Mouse (Mus musculus) WW6 (cell line): ENCODE results near the gene Trpm6.

Experiments used
- DNase-seq: peaks from one replicate; pipeline ENCODE4 v3.0.0-alpha.2; 2013; ENCODE audit warnings: low read depth, low spot score

The Trpm6 gene

DNA sequence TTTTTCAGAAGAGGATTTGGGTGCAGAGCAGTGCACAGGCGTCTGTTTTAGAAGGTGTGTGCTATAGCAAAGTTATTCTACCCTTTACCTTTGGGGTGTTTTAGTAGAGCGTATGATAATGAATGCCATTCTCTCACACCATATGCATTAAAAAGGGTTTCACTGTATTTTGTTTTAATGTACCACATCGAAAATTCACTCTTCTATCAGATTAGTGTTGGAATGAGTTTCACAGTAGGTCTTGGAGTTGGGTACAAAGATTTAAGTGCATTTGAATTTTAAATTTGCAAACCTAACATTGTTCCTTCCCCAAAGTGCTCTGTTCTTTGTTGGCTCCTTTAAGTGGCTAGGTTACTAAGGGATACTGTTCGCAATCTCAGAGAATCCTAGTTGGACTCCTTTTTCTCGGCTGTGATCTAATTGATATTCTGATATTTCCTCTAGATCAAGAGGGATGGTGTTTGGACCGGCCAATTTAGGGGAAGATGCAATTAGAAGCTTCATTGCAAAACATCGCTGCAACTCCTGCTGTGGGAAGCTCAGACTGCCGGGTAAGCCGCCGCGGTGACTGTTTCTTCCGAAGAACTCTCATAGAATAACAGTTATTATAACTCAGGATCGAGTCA is 138.8 kb downstream of the Trpm6 start:
- DNase-seq, result no peak

DNA sequence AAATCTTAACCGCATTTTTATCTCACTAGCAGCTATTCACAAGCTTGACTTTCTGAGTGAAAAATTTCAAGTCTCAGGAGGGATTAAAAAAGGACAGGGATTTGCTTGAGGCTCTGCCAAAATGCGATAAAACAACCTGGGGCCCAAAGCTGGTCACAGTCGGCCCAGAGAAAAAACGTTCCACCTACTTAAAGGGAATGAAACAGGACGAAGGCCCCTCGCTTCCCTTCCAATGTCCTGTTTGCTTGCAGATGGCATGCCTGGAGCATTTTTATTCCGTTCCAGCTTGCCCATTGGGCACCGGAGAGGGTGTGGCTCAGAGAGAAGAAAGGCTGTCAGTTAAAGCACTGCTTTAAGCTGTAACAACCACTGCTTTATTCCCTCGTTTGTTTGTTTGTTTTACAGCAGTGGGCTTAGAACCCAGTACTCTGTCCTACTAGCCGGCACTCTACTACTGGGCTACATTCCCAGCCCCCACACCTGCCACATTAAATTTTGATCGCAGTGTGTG is 139.4 kb downstream of the Trpm6 start:
- no peak for DNase-seq

DNA sequence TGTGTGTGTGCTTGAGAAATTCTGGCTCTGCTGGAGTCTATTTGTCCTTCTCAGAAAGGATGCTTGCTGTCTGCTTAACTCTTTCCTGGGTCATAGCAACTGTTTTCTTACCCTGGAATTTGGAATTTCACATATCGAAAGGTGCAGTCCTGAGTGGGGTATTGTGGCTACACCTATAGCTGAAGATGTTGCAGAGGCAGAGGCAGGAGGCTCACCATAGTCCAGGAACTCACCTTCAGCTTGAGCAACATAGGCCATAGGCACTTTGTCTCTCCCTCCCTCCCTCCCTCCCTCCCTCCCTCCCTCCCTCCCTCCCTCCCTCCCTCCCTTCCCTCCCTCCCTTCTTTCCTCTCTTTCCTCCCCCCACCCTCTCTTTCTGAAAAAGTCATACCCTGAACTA is 139.8 kb downstream of the Trpm6 start:
- DNase-seq, result no peak

DNA sequence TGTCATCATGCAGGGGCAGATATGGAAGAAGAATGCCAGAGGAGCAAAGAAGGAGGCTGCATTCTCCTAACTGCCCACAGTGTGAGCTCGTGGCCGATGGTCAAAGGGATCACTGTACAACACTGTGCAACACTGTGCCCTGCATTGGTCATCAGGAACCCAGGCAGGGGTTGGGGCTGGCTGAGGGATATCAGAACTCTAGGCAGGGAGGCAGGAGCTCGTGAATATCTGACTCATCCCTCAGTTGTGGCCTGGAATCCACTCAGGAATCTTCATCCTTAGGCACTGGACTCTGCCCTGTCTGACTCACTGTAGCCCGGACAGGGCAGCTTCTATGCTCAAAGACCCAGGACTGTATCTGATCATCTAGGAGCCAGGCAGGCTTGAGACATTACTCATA is 140.4 kb downstream of the Trpm6 start:
- no peak for DNase-seq

DNA sequence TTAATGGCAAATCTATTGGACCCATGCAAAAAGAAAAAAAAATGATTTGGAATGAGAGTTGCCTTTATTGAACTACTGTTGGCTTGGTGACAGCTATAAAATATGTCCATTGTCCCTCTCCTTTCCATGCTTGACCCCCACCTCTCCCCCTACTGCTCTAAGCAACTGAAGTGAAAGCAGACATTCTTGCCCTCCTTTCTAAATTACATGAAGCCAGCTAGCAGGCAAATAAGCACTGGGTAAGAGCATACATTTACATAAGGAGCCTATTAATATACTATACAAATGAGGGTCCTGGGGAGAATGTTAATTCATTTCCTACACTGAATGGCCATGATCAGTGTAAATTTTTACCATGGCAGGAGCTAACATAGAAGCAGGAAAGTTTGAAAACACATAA is 148.5 kb downstream of the Trpm6 start:
- DNase-seq, result no peak

DNA sequence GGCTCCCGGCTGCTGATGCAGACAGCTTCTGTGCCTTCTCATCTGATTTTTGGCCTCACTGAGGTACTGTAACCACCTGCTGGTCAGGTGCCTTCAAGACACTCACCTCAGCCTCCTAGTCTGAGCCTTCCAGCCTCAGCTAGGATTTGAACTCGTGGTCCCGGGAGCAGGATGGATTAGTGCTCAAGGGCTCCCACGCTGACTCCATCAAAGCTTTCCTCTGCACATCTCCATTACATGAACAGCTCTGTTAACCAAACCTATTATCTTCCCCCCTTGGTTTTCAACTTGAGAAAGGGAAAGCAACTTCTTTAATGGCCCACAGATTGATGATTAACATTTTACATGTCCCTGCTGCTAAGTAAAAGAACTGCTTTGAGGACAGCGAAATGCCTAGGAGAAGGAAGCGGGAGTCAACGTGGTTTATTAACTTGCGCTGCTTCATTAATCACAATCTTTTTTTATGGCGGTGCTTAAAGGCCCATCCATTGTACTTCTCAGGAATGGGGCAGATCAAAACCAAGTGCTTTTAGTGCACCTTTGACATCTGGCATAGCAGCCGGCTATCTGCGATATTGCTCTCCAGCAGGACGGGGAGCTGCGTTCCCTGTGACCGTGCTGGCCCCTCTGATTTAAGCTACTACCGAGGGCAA is 152.4 kb downstream of the Trpm6 start:
- no peak for DNase-seq

DNA sequence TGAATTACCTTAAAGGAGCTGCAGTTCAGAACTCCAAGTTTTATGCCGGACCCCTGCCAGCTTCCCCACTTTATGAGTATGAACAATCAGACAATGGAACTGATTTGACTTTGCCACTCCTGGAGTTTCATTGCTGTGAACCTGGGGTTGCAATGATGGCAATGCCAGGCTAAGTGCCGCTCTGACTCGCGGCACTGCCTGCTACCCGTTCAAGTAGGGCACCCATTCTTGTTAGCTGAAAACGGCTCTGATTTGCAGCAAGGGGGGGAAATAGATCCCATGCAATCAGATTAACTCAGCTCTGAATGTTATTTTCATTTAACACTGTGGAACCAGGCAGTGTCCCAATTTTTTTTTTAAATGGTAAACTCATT is 152.9 kb downstream of the Trpm6 start:
- no peak for DNase-seq

DNA sequence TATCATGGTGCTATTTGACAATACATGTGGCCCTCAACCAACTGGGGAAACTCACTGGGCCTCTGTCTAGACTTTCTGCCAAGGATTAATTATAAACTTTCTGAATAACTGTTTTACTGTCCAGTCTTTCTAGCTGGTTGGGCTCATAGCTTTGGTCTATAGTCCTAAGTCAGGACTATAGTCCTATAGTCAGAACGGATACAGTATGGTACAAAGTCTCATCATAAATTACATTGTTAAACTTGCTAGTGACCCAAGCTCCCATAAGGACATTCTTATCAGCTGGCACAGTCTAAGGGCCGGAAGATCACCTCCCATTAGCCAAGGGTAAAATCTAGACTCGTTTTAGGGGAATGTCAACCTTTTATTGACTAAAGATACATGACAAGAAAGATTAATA is 155.7 kb downstream of the Trpm6 start:
- DNase-seq, result no peak

DNA sequence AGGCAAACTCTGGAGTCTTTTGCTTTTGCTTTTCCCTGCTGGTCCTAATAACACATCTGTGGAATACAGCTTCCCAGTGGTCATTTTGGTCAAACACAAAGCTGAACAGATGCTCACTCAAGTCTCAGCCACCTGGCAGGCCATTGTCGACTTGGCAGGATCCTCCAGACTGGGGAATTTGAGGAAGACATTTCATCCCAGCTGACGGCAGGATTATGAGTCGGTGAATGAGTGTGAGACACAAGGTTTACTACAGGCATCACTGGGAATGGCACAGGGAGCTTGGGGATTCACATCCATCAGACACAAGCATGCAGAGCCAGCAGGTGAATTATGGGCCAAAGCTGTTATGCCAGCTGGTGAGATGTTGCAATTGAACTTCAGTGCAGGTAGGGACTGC is 159.9 kb downstream of the Trpm6 start:
- DNase-seq, result no peak

DNA sequence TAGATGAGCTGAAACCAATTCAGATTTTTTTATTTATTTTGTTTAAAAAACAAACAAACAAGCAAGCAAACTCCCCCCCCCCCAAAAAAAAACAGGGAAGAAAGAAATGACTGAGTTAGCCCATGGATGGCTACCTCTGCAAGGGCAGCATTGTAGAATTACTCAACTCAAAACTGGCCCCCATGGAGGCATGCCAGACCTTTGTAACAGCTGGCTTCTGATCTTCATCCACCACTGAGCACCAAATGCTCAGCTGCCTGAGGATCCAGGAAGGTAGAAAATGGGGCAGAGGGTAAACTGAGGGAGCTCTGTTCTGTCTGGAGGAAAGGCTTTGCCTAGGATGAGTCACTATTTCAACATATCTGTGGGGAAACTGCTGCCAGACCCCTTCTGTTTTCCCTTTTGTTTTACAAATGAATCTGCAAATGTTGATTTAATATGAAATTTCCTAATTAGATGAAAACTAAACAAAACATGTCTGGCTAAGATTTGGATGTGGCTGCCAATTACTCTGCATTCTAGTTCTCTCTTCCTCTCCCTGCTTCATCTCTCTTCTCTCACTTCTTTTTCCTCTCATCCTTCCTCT is 162.1 kb downstream of the Trpm6 start:
- no peak for DNase-seq

DNA sequence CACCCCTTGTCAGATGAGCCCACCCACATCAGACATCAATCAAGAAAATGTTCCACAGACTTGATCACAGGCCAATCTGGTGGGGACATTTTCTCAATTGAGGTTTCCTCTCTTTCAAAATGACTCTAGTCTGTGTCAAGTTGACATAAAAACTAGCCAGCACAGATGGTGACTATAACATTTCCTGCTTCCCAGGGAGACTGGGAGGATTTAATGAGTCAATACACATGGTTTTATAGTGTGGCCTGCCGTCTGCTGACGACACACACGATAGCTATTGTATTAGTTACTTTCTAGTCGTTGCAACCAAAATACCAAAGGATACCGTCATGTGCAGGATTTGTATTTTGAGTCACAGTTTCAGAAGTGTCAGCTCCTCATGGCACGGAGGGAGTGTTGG is 191.6 kb downstream of the Trpm6 start:
- no peak for DNase-seq
